21 mouse cellular contexts compared by ENCODE assay signal in the genomic region with DNA sequence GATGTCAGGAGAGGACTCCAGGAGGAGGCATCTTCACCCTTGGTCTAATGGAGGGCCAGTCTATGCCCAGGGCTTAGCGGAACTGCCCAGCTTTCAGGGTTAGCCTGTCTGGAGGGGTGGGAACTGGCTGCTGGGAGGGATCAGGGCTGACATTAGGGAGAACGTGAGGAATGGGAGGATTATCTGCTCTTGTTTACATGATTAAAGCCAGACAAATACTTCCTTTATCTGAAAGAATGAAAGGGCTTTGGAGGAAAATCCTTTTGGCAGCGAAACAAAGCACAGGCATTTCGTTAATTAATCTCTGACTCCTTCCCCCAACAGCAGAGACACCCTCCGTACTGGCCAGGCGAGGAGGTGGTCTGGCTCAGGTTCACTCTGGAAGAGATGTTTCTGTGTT. TPM values are rescaled to one million over a fixed set of nuclear protein-coding genes. Genes with fewer than 3 reads are reported as not detected.
A peak's percentile ranks its signal among the peaks of the same experiment; 100 is the strongest.
DNase-seq lines count a peak whose midpoint lies in the region; ATAC-seq and TF ChIP-seq lines count a peak whose summit lies in the region.
"Had no signal": no experiment of that assay in that cellular context is flagged by ENCODE, and none has a peak within 500 bp of the region (broad histone marks: within the 10 kb centered on the region; RNA-seq: fewer than 3 reads in every experiment).

No protein-coding gene starts in this region.

- H3K4me1 ChIP-seq in forebrain, embryonic 14.5 days (ENCODE audit: control insufficient read depth, insufficient read depth, low read length): 0 out of 2 replicates have a peak, but pooled peaks cover 2% of the 10 kb centered on the region
- H3K4me1 ChIP-seq in forebrain, embryonic 10.5 days: peaks cover 17% of the 10 kb centered on the region
- peaks cover 19% of the 10 kb centered on the region for H3K4me1 ChIP-seq in lung, embryonic 15.5 days
- H3K4me1 ChIP-seq: kidney, embryonic 15.5 days had no signal

- ATAC-seq in forebrain, embryonic 14.5 days: no peak
- peak; percentile 69 for ATAC-seq in lung, embryonic 15.5 days (ENCODE audit: borderline replicate concordance, extremely low read depth, low FRiP score, low TSS enrichment)
- ATAC-seq: CD4-positive, CD25-positive, alpha-beta regulatory T cell, adult 4 months; forebrain, embryonic 16.5 days; inflammation-experienced regulatory T-cells, adult 6 months had no signal

- no peak overlapping the region for H3K9ac ChIP-seq in forebrain, embryonic 14.5 days (ENCODE audit: low read length)
- H3K9ac ChIP-seq in lung, embryonic 15.5 days: no peak overlapping the region
- H3K9ac ChIP-seq: kidney, embryonic 15.5 days had no signal

- no peaks in the 10 kb centered on the region for H3K36me3 ChIP-seq in forebrain, embryonic 14.5 days (ENCODE audit: control insufficient read depth, insufficient read depth, low read length)
- no peaks in the 10 kb centered on the region for H3K36me3 ChIP-seq in forebrain, embryonic 10.5 days (replicated peaks)
- no peaks in the 10 kb centered on the region for H3K36me3 ChIP-seq in lung, embryonic 15.5 days
- H3K36me3 ChIP-seq: kidney, embryonic 15.5 days; limb, embryonic 10.5 days had no signal

- H3K9me3 ChIP-seq in forebrain, embryonic 14.5 days (replicated peaks; ENCODE audit: control insufficient read depth, low read length): no peaks in the 10 kb centered on the region
- no peaks in the 10 kb centered on the region for H3K9me3 ChIP-seq in forebrain, embryonic 10.5 days
- H3K9me3 ChIP-seq in lung, embryonic 15.5 days: no peaks in the 10 kb centered on the region
- H3K9me3 ChIP-seq: kidney, embryonic 15.5 days; limb, embryonic 10.5 days had no signal

- no peak overlapping the region for H3K4me2 ChIP-seq in forebrain, embryonic 14.5 days (ENCODE audit: low read length)
- H3K4me2 ChIP-seq in lung, embryonic 15.5 days: no peak overlapping the region
- H3K4me2 ChIP-seq: kidney, embryonic 15.5 days; liver, embryonic 11.5 days had no signal

- no peaks in the 10 kb centered on the region for H3K27me3 ChIP-seq in forebrain, embryonic 14.5 days (replicated peaks; ENCODE audit: control insufficient read depth, insufficient read depth, low read length)
- H3K27me3 ChIP-seq in forebrain, embryonic 10.5 days (ENCODE audit: poor library complexity, severe bottlenecking): peaks cover 53% of the 10 kb centered on the region
- H3K27me3 ChIP-seq in lung, embryonic 15.5 days: no peaks in the 10 kb centered on the region

- H3K27ac ChIP-seq in forebrain, embryonic 14.5 days (ENCODE audit: low read depth, low read length): no peak overlapping the region
- no peak overlapping the region for H3K27ac ChIP-seq in forebrain, embryonic 10.5 days
- H3K27ac ChIP-seq in lung, embryonic 15.5 days: no peak overlapping the region
- no peak overlapping the region for H3K27ac ChIP-seq in layer of hippocampus, adult 2 months
- H3K27ac ChIP-seq: kidney, embryonic 15.5 days; limb, embryonic 10.5 days had no signal

- peak; percentile 34 for DNase-seq in forebrain, embryonic 14.5 days (ENCODE audit: low spot score)
- DNase-seq in forebrain, embryonic 10.5 days (ENCODE audit: extremely low spot score, low spot score): no peak
- no peak for DNase-seq in lung, postnatal 4 days
- DNase-seq in Muller cell, postnatal 12 days (ENCODE audit: inconsistent ontology term): peak; percentile 89
- peak; percentile 34 for DNase-seq in retina, embryonic 14.5 days (ENCODE audit: low spot score)
- DNase-seq in layer of hippocampus, adult 2 months (ENCODE audit: low spot score in 2 of 2): no peak
- DNase-seq in gastrocnemius, postnatal 10 days: no peak
- DNase-seq: cerebellum, adult 2 months; kidney, postnatal 4 days had no signal

- WGBS in forebrain, embryonic 14.5 days: 2% methylated on average over 6 of the region's 6 CpGs
- WGBS in forebrain, embryonic 10.5 days: 4% methylated on average over 6 of the region's 6 CpGs
- 3% methylated on average over 6 of the region's 6 CpGs for WGBS in lung, embryonic 15.5 days

- H3K4me3 ChIP-seq in forebrain, embryonic 14.5 days (ENCODE audit: low read depth, low read length): no peak overlapping the region
- no peak overlapping the region for H3K4me3 ChIP-seq in forebrain, embryonic 10.5 days
- H3K4me3 ChIP-seq in lung, embryonic 15.5 days: no peak overlapping the region
- H3K4me3 ChIP-seq in layer of hippocampus, adult 2 months: no peak overlapping the region
- H3K4me3 ChIP-seq: erythroblast, embryonic 14.5 days; kidney, embryonic 15.5 days; limb, embryonic 10.5 days had no signal

- TF ChIP-seq CTCF in layer of hippocampus, adult 2 months (conservative IDR thresholded peaks at IDR 0.05): no peak

RNA-seq across cellular contexts. Expression of a gene that starts 23.7 kb away (rescaled TPM):
- polyA plus RNA-seq in forebrain, embryonic 14.5 days (2014; fragmentation: Nextera tagmentation; extraction: Ambion mirVana): not detected in 2 replicates
- 0.06 TPM in 1 of 2 replicates, not detected in the other for polyA plus RNA-seq in forebrain, embryonic 10.5 days (2016; fragmentation: Nextera tagmentation; extraction: Ambion mirVana)
- polyA plus RNA-seq in lung, embryonic 15.5 days (2015; fragmentation: Nextera tagmentation; extraction: Ambion mirVana): 0.10 TPM in 1 of 2 replicates, not detected in the other
- total RNA-seq in layer of hippocampus, adult 2 months (2021): not detected
- not detected for total RNA-seq in gastrocnemius, postnatal 10 days (2021)
- total RNA-seq: gastrocnemius, postnatal 4 days had no signal
- polyA plus RNA-seq: CD4-positive, CD25-positive, alpha-beta regulatory T cell, adult 4 months; erythroblast, embryonic 14.5 days; forebrain, embryonic 16.5 days; hindbrain, embryonic 11.5 days; inflammation-experienced regulatory T-cells, adult 6 months; kidney, embryonic 15.5 days; limb, embryonic 10.5 days; liver, embryonic 11.5 days; neural tube, embryonic 11.5 days; thymus, postnatal 0 days had no signal

Comparison
In these comparisons a context has a peak if more than half of its experiments do, and no peak if none do; other contexts are left out.
1. DNase-seq: peak in forebrain, embryonic 14.5 days (single experiment), Muller cell, postnatal 12 days (single experiment) and retina, embryonic 14.5 days (single experiment); none in forebrain, embryonic 10.5 days (single experiment), lung, postnatal 4 days (0 of 2), layer of hippocampus, adult 2 months (0 of 2) and gastrocnemius, postnatal 10 days (single experiment).